Mouse (Mus musculus) heart, embryonic 14.5 days (tissue): ENCODE results near the gene Uba7. TPM values are rescaled to one million over a fixed set of nuclear protein-coding genes. Genes with fewer than 3 reads are reported as not detected.
"Not testable (repeated sequence)": the region's sequence is repeated elsewhere in the genome, so short reads cannot be mapped to it uniquely, and the experiment has no call there.

Source experiments
- ATAC-seq: fragments of 200-750 bp; cut with Nextera tagmentation; 2 replicates; pipeline ENCODE4 v1.8.0; 2017; ENCODE audit warnings: low read depth, moderate TSS enrichment; ENCODE audit not compliant: insufficient number of reproducible peaks, insufficient read depth, low FRiP score
- H3K27ac ChIP-seq, 2 experiments: fragments of 200-500 bp in 1 of 2; fragments of 300-500 bp in 1 of 2; sonication (generic) in 1 of 2; replicated peaks in 1 of 2; 2 replicates each; pipeline ENCODE4 v1.5.1; 2012 to 2014; ENCODE audit warnings: low read depth in 2 of 2, low read length in 2 of 2, control low read depth in 1 of 2, mild to moderate bottlenecking in 1 of 2, mixed read lengths in 1 of 2; ENCODE audit not compliant: control insufficient read depth in 1 of 2, insufficient read depth in 1 of 2
- H3K27me3 ChIP-seq: fragments of 300-500 bp; sonication (generic); 2 replicates; pipeline ENCODE4 v1.6.1; 2014; ENCODE audit warnings: mild to moderate bottlenecking, low read length, control low read depth; ENCODE audit not compliant: control insufficient read depth, insufficient read depth
- H3K36me3 ChIP-seq: fragments of 300-500 bp; sonication (generic); 2 replicates; pipeline ENCODE4 v1.6.1; 2014; ENCODE audit warnings: mild to moderate bottlenecking, control low read depth, low read length, mixed read lengths; ENCODE audit not compliant: control insufficient read depth, insufficient read depth
- H3K4me1 ChIP-seq, 2 experiments: fragments of 200-500 bp in 1 of 2; fragments of 300-500 bp in 1 of 2; sonication (generic) in 1 of 2; 2 replicates each; pipeline ENCODE4 v1.6.1; 2012 to 2014; ENCODE audit warnings: low read length in 2 of 2, control low read depth in 1 of 2, mixed read lengths in 1 of 2; ENCODE audit not compliant: control insufficient read depth in 2 of 2, insufficient read depth in 2 of 2
- H3K4me2 ChIP-seq: fragments of 300-500 bp; sonication (generic); 2 replicates; pipeline ENCODE4 v1.6.1; 2014; ENCODE audit warnings: mild to moderate bottlenecking, low read length
- H3K4me3 ChIP-seq, 2 experiments: fragments of 200-500 bp in 1 of 2; fragments of 300-500 bp in 1 of 2; sonication (generic) in 1 of 2; 2 replicates each; pipeline ENCODE4 v1.5.1; 2012 to 2014; ENCODE audit warnings: low read length in 2 of 2, mild to moderate bottlenecking in 2 of 2, control low read depth in 1 of 2, low read depth in 1 of 2, moderate library complexity in 1 of 2; ENCODE audit not compliant: control insufficient read depth in 1 of 2, insufficient read depth in 1 of 2
- H3K9ac ChIP-seq: fragments of 300-500 bp; sonication (generic); 2 replicates; pipeline ENCODE4 v1.6.1; 2014; ENCODE audit warnings: mild to moderate bottlenecking, low read length
- H3K9me3 ChIP-seq: fragments of 300-500 bp; sonication (generic); 2 replicates; pipeline ENCODE4 v1.6.1; 2016; ENCODE audit warnings: low read length, control low read depth; ENCODE audit not compliant: control insufficient read depth
- WGBS: fragments of 180-500 bp; shearing (Covaris S2); extraction: QIAGEN DNeasy Blood & Tissue Kit; methylation state at CpG from one replicate; pipeline ENCODE4 v1.1.7; 2014; 5-methylcytosine and 5-hydroxymethylcytosine counted together
- polyA plus RNA-seq: library from polyadenylated mRNA; unstranded; fragments of >200 nt; fragmentation: Nextera tagmentation; extraction: Ambion mirVana; gene quantifications from 2 replicates; pipeline ENCODE4 v1.2.1, GENCODE M21; 2014

The Uba7 gene
- polyA plus RNA-seq, 1 experiment from 2014 or later, result 33.1 TPM

- no peak overlapping the region for H3K4me3 ChIP-seq
- no peak for ATAC-seq
- H3K4me2 ChIP-seq, result no peak overlapping the region
Observed at GRCm38 (mm10) chr9:108010385-108010784, 35.1 kb downstream of the Uba7 start.

GRCm38 (mm10) chr9:108013577-108013976 lies 38.3 kb downstream of the Uba7 start:
- H3K4me1 ChIP-seq, H3K27ac ChIP-seq, H3K9ac ChIP-seq, H3K4me3 ChIP-seq, H3K9me3 ChIP-seq, H3K36me3 ChIP-seq, H3K4me2 ChIP-seq, ATAC-seq, H3K27me3 ChIP-seq: not testable (repeated sequence)
- 97% methylated on average over 2 of the region's 2 CpGs for WGBS

More at GRCm38 (mm10) chr9:108010385-108010784, 35.1 kb downstream of the Uba7 start:
- H3K4me1 ChIP-seq, result no peaks in the 10 kb centered on the region
- no peaks in the 10 kb centered on the region for H3K27me3 ChIP-seq
- no peak overlapping the region for H3K27ac ChIP-seq
- H3K9ac ChIP-seq, result no peak overlapping the region
- H3K9me3 ChIP-seq, result no peaks in the 10 kb centered on the region
- H3K36me3 ChIP-seq, result peaks cover 8% of the 10 kb centered on the region; the same call in 1 of the 2 replicates

- Histone ChIP-seq H3K4me1 (peaks cover 0 to 23% of the 10 kb centered on the region in 2 experiments; a peak in 2 of 4 replicates), H3K27ac (no peak overlapping the region), H3K9me3 (no peaks in the 10 kb centered on the region), H3K9ac (no peak overlapping the region), H3K36me3 (peaks cover 8% of the 10 kb centered on the region; the same call in 1 of the 2 replicates), H3K4me3 (no peak overlapping the region), H3K27me3 (no peaks in the 10 kb centered on the region), H3K4me2 (no peak overlapping the region)
- WGBS, result 69% methylated on average over 3 of the region's 3 CpGs
- no peak for ATAC-seq
Observed at GRCm38 (mm10) chr9:108017127-108017526, 41.8 kb downstream of the Uba7 start.

DNA sequence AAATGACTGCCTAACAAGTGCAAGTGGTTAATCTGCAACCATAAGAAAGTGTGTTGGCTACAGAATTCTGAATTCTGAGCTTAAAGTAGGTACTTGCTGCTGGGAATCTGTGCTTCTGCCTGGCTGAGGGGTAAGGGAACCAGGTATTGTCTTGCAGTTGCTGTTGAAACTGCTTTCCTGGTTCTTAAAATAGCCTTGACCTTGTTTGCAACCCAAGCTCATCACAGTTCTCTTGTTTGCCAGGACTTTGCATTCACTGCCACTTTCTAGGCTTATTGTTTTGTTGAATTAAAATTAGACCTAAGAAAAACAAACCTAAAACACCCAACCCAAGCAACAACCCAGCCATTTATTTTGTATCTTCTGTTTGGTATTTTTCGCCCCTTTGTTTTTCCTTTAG lies 45.4 kb downstream of the Uba7 start:
- ATAC-seq, result no peak
- Histone ChIP-seq H3K9me3 (no peaks in the 10 kb centered on the region), H3K4me2 (peak overlapping the region; percentile 38), H3K27ac (peak overlapping the region; percentile 45 to 66), H3K36me3 (peaks cover 20% of the 10 kb centered on the region), H3K4me3 (no peak overlapping the region), H3K9ac (peak overlapping the region; percentile 18), H3K27me3 (no peaks in the 10 kb centered on the region), H3K4me1 (peaks cover 0 to 23% of the 10 kb centered on the region in 2 experiments; a peak in 2 of 4 replicates)
- 98% methylated on average over 1 of the region's 1 CpGs for WGBS

- H3K27ac ChIP-seq, result no peak overlapping the region
- no peak for ATAC-seq
- H3K4me1 ChIP-seq, result peaks cover 0 to 23% of the 10 kb centered on the region in 2 experiments; a peak in 2 of 4 replicates
- H3K9me3 ChIP-seq, result no peaks in the 10 kb centered on the region
- WGBS, result 85% methylated on average over 3 of the region's 3 CpGs
- H3K27me3 ChIP-seq, result no peaks in the 10 kb centered on the region
- peaks cover 43% of the 10 kb centered on the region for H3K36me3 ChIP-seq
- H3K4me3 ChIP-seq, result no peak overlapping the region
- H3K9ac ChIP-seq, result no peak overlapping the region
- no peak overlapping the region for H3K4me2 ChIP-seq
Observed at GRCm38 (mm10) chr9:108023216-108023615, 47.9 kb downstream of the Uba7 start.

DNA sequence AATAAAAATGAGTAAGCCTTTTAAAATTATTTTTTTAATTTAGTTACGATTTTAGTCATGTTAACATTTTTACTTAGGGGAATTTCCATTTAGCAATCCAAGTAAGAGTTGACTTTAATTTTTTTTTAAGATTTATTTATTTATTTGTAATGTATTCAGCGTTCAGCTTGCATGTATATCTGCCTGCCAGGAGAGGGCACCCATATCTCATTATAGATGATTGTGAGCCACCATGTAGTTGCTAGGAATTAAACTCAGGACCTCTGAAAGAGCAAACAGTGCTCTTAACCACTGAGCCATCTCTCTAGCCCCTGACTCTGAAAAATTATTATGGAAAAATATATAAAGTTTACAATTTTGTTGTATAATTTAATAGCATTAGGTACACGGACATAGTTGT lies 51.3 kb downstream of the Uba7 start:
- 91% methylated on average over 3 of the region's 3 CpGs for WGBS
- Histone ChIP-seq H3K4me1 (peaks cover 0 to 5% of the 10 kb centered on the region in 2 experiments; a peak in 1 of 4 replicates), H3K36me3 (peaks cover 57% of the 10 kb centered on the region)

DNA sequence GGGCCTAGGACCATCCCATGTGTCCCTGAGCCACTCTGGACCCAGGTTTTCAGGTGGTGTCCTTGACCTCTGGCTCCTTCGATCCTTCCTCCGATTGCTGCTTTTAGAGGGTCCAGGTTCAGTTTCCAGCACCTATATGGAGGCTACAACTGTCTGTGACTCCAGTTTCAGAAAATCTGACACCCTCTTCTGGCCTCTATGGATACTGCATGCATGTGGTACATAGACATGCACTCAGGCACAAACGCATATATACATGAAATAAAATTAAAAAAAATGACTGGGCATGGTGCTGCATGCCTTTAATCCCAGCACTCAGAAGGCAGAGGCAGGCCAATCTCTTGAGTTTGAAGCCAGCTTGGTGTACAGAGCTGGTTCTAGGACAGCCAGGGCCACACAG lies 52.6 kb downstream of the Uba7 start:
- Histone ChIP-seq H3K27ac (no peak overlapping the region), H3K36me3 (peaks cover 68% of the 10 kb centered on the region)

More for the DNA sequence above, 51.3 kb downstream of the Uba7 start:
- no peaks in the 10 kb centered on the region for H3K27me3 ChIP-seq
- H3K9ac ChIP-seq, result no peak overlapping the region
- no peak for ATAC-seq
- H3K4me3 ChIP-seq, result no peak overlapping the region
- H3K9me3 ChIP-seq, result no peaks in the 10 kb centered on the region
- no peak overlapping the region for H3K4me2 ChIP-seq
- H3K27ac ChIP-seq, result no peak overlapping the region

GRCm38 (mm10) chr9:108032126-108032525 lies 56.8 kb downstream of the Uba7 start:
- Histone ChIP-seq H3K9me3 (no peaks in the 10 kb centered on the region), H3K4me1 (no peaks in the 10 kb centered on the region), H3K27ac (no peak overlapping the region), H3K27me3 (no peaks in the 10 kb centered on the region), H3K36me3 (peaks cover 69% of the 10 kb centered on the region), H3K4me2 (no peak overlapping the region), H3K4me3 (no peak overlapping the region), H3K9ac (no peak overlapping the region)
- no peak for ATAC-seq
- 83% methylated on average over 5 of the region's 5 CpGs for WGBS

More for the DNA sequence above, 52.6 kb downstream of the Uba7 start:
- no peak overlapping the region for H3K4me2 ChIP-seq
- H3K9ac ChIP-seq, result no peak overlapping the region
- no peaks in the 10 kb centered on the region for H3K9me3 ChIP-seq
- H3K27me3 ChIP-seq, result no peaks in the 10 kb centered on the region
- WGBS, result 96% methylated on average over 3 of the region's 3 CpGs
- no peak overlapping the region for H3K4me3 ChIP-seq
- no peaks in the 10 kb centered on the region for H3K4me1 ChIP-seq
- ATAC-seq, result no peak
